Mouse (Mus musculus) kidney, postnatal 0 days (tissue): ENCODE results near the gene Sart1. TPM values are rescaled to one million over a fixed set of nuclear protein-coding genes. Genes with fewer than 3 reads are reported as not detected.

Source experiments
- ATAC-seq: fragments of 200-750 bp; cut with Nextera tagmentation; replicated peaks from 2 replicates; pipeline ENCODE4 v1.8.0; 2017; ENCODE audit warnings: low read depth, moderate number of reproducible peaks, moderate TSS enrichment, moderate library complexity; ENCODE audit not compliant: low FRiP score
- DNase-seq: peaks from one replicate; pipeline ENCODE4 v3.0.0-alpha.2; 2016; ENCODE audit warnings: low spot score
- H3K27ac ChIP-seq: fragments of 300-500 bp; sonication (generic); 2 replicates; pipeline ENCODE4 v1.5.1; 2014; ENCODE audit warnings: mild to moderate bottlenecking
- H3K27me3 ChIP-seq: fragments of 300-500 bp; sonication (generic); 2 replicates; pipeline ENCODE4 v1.6.1; 2014; ENCODE audit warnings: low read length, mixed read lengths; ENCODE audit not compliant: insufficient read depth
- H3K36me3 ChIP-seq: fragments of 300-500 bp; sonication (generic); 2 replicates; pipeline ENCODE4 v1.6.1; 2014; ENCODE audit warnings: low read length, mixed read lengths; ENCODE audit not compliant: insufficient read depth
- H3K4me1 ChIP-seq: fragments of 300-500 bp; sonication (generic); replicated peaks from 2 replicates; pipeline ENCODE4 v1.6.1; 2014; ENCODE audit warnings: antibody characterized with exemption, low read length, mixed read lengths; ENCODE audit not compliant: insufficient read depth
- H3K4me2 ChIP-seq: fragments of 300-500 bp; sonication (generic); 2 replicates; pipeline ENCODE4 v1.6.1; 2014; ENCODE audit warnings: mild to moderate bottlenecking, low read length, moderate library complexity, mixed read lengths
- H3K4me3 ChIP-seq: fragments of 300-500 bp; sonication (generic); replicated peaks from 2 replicates; pipeline ENCODE4 v1.5.1; 2014; ENCODE audit warnings: low read depth, low read length
- H3K9ac ChIP-seq: fragments of 300-500 bp; sonication (generic); 2 replicates; pipeline ENCODE4 v1.6.1; 2014; ENCODE audit warnings: low read depth, low read length
- H3K9me3 ChIP-seq: fragments of 300-500 bp; sonication (generic); replicated peaks from 2 replicates; pipeline ENCODE4 v1.6.1; 2016; ENCODE audit warnings: low read length, inconsistent platforms, mixed read lengths
- CTCF ChIP-seq: IDR thresholded peaks from 2 replicates; pipeline ENCODE4 v1.5.1; 2016; ENCODE audit warnings: antibody characterized with exemption, low read depth, mild to moderate bottlenecking, moderate library complexity
- WGBS: fragments of 180-500 bp; shearing (Covaris S2); extraction: QIAGEN DNeasy Blood & Tissue Kit; methylation state at CpG from one replicate; pipeline ENCODE4 v1.1.7; 2014; 5-methylcytosine and 5-hydroxymethylcytosine counted together
- polyA plus RNA-seq: library from polyadenylated mRNA; unstranded; fragments of >200 nt; fragmentation: Nextera tagmentation; extraction: Ambion mirVana; gene quantifications from 2 replicates; pipeline ENCODE4 v1.2.1, GENCODE M21; 2015

Gene Sart1
- polyA plus RNA-seq = 56.1 and 57.8 TPM in 2 replicates

DNA sequence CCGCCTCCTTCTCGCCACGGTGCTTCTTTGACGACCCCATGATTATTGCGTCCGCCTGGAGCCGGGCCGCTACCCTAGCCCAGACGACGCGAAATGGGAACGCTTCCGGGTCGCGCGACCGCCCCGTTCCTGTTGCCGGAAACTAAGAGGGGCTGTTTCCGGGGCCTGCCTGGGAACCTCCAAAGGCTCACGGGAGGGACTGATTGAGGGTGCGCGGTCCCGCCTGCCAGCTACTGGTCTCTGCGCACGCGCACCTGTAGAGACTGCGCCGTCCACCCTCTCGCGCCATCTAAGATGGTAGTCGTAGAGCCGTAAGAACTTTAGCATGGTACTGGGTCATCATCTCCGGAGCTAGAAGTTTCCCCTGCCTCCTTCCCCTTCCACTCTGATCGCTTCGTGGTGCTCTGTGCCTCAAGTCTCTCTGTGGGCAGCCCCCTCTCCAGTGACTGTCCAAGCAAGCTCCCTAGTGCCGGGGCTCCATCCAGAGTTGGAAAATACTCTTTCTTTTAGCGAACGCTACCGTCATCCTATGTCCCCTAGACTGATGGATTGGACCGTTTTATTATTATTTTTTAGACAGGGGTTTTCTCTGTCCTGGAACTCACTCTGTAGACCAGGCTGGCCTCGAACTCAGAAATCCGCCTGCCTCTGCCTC is at the start of gene Sart1:
Gene Sart1, minus strand, starts transcription at position 116 of the 655 bp plus-strand sequence.
- H3K9me3 ChIP-seq = no peaks in the 10 kb centered on the region
- peak; percentile 94 for ATAC-seq
- H3K4me3 ChIP-seq = peak within 1 kb of the TSS; percentile 94
- H3K9ac ChIP-seq = peak within 1 kb of the TSS; percentile 98
- peak; percentile 99 for DNase-seq
- H3K4me1 ChIP-seq = peaks cover 7% of the 10 kb centered on the region; the same call in 1 of the 2 replicates
- peak within 1 kb of the TSS; percentile 90 for H3K27ac ChIP-seq
- TF ChIP-seq CTCF = no peak
- H3K27me3 ChIP-seq = no peaks in the 10 kb centered on the region
- H3K4me2 ChIP-seq = peak within 1 kb of the TSS; percentile 62
- peaks cover 20% of the 10 kb centered on the region for H3K36me3 ChIP-seq
- WGBS = 2% methylated on average over 43 of the region's 43 CpGs

DNA sequence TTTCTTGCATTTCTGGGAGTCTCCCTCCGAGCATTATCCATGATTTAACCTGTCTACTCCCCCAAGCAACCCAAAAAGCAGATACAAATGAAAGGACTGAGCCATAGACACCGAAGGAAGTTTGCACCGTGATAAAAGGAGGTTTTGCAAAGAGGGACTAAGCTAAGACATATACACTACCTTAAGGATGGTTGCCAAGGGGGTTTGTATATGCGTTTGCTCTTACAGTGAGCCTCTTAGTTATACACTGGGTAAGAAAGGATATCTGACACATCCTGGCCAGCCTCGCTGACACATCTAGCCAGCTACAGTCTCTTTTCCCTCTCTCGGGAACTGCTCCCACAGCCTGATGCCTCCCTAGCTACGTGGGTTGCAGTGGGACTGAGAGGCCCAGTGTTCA is 45.4 kb upstream of the Sart1 start:
- DNase-seq (no peak), ATAC-seq (no peak)
- H3K9ac ChIP-seq = peak overlapping the region; percentile 47; the same call in 1 of the 2 replicates
- WGBS = 53% methylated on average over 7 of the region's 7 CpGs
- H3K27me3 ChIP-seq = no peaks in the 10 kb centered on the region
- H3K36me3 ChIP-seq = 0 out of 2 replicates have a peak, but pooled peaks cover 3% of the 10 kb centered on the region
- no peak overlapping the region for H3K4me3 ChIP-seq
- peak overlapping the region; percentile 66 for H3K27ac ChIP-seq
- no peak for TF ChIP-seq CTCF
- peaks cover 8% of the 10 kb centered on the region for H3K4me1 ChIP-seq
- peak overlapping the region; percentile 82 for H3K4me2 ChIP-seq
- H3K9me3 ChIP-seq = no peaks in the 10 kb centered on the region

DNA sequence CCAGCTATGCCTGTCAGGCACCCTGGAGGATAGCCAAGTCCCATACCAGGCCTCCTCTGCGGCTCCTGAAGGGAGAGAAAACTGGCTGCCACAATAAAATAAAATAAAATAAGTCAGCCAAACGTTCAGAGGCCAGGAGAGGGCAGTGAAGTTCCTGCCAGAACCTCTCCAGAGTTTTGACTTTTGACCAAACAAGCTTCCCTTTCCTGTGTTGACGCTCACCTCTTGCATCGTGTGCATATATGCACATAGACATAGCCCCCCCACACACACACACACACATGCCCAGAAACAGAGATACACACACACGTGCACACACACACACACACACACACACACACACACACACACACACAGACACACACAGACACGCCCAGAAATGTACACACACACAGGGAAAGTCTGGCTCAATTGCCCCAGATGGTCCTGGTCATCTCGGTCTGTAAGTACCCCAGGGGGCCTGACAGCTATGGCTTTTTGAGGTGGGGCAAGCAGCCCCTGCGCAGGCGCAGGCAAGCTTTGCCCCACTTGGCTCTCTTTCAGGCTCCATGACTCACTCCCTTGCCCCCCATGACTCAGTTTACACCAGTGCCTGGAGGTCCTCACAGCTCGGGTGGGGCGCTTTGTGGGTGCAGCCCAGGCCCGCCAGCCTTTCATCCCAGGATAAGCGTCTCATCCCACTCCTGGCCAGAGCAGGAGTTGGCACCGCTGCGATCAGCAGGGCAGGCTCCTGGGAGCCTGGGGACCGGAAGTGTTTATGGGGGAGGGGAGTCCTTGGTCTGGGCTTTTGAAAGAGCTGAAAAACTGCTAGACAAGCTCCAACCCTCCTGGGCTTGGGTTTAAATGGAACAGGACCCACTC is 44.7 kb upstream of the Sart1 start:
- TF ChIP-seq CTCF = peak; percentile 69
- peak overlapping the region; percentile 82 for H3K4me2 ChIP-seq
- WGBS = 5% methylated on average over 16 of the region's 16 CpGs
- H3K9ac ChIP-seq = peak overlapping the region; percentile 47; the same call in 1 of the 2 replicates
- DNase-seq (peak; percentile 89), ATAC-seq (peak; percentile 37; the same call in 1 of the 2 replicates)
- H3K4me3 ChIP-seq = peak overlapping the region; percentile 30
- H3K27ac ChIP-seq = peak overlapping the region; percentile 66
- peaks cover 8% of the 10 kb centered on the region for H3K4me1 ChIP-seq
- H3K27me3 ChIP-seq = no peaks in the 10 kb centered on the region
- H3K9me3 ChIP-seq = no peaks in the 10 kb centered on the region
- H3K36me3 ChIP-seq = 0 out of 2 replicates have a peak, but pooled peaks cover 3% of the 10 kb centered on the region

DNA sequence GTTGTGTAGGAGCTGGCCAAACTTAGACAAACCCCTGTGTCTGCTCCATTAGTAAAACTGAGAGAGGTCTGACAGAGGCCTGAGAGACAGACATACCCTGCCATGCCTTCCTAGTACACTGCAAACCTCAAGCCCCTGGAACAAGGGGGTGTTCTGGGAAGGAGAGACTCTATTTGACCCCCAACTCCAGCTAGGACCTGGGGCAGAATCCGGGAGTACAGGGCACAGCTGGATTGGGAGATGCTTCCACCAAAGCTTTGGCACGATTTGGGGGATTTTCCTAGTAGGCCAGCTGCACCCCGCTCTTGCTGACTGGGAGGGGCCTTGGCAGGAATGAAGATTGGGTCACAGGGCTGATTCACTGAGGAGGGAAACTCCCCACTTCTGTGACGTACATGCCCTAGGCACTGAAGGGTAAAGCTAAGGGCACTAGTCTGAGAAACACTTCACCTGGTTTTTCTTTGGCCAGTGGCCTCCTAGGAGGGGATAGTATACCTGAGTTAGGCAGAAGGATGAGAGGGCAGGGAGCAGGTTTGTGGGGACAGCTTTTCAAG is 43.5 kb upstream of the Sart1 start:
- DNase-seq (no peak), ATAC-seq (no peak)

DNA sequence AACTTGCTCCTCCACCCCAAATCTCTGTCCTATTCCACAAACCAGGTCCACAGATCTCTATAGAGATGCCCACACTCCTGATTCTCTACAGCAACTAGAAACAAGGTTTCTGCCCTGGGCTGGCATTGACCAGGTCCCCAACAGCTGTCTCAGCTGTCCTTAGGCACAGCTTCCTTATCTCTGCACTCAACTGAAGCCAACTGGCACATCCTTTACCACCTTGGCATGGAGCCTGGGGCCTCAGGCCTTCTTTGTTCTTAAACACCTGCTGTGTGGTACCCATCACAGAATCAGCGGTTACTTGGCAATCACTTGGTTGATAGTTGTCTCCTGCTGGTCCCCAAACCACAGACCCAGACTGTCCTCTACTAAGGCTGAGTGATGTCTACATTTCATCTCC is 41.9 kb upstream of the Sart1 start:
- 0 out of 2 replicates have a peak, but pooled peaks cover 6% of the 10 kb centered on the region for H3K36me3 ChIP-seq
- 91% methylated on average over 1 of the region's 1 CpGs for WGBS
- H3K4me3 ChIP-seq = no peak overlapping the region

More for the DNA sequence above, 43.5 kb upstream of the Sart1 start:
- Histone ChIP-seq H3K4me1 (peaks cover 10% of the 10 kb centered on the region), H3K4me3 (no peak overlapping the region), H3K9ac (no peak overlapping the region), H3K27ac (no peak overlapping the region), H3K36me3 (0 out of 2 replicates have a peak, but pooled peaks cover 3% of the 10 kb centered on the region), H3K4me2 (no peak overlapping the region), H3K27me3 (no peaks in the 10 kb centered on the region), H3K9me3 (no peaks in the 10 kb centered on the region)
- 75% methylated on average over 4 of the region's 4 CpGs for WGBS
- no peak for TF ChIP-seq CTCF

DNA sequence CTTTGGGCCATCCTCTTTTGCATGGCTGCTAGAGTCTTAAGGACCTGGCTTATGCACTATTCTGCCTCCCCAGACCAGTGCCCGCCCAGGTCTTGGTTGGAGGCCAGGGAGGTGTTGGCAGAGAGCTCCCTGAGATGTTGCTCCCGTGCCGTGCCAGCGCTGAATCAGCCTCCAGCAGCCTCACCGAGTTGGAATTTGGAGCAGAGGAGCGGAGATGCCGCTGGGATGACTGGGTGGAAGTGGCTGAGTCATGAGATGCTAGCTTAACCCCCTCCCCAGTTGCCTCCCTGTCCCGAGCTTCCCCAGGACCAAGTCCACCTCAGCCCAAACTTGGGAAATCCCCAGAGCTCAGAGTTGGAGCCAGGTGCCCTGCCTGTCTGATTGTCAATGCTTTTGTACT is 41.3 kb upstream of the Sart1 start:
- DNase-seq (no peak), ATAC-seq (no peak)
- Histone ChIP-seq H3K4me1 (peaks cover 24% of the 10 kb centered on the region), H3K36me3 (0 out of 2 replicates have a peak, but pooled peaks cover 6% of the 10 kb centered on the region), H3K27me3 (no peaks in the 10 kb centered on the region), H3K9me3 (no peaks in the 10 kb centered on the region), H3K27ac (no peak overlapping the region), H3K9ac (no peak overlapping the region), H3K4me2 (no peak overlapping the region), H3K4me3 (no peak overlapping the region)
- 68% methylated on average over 8 of the region's 8 CpGs for WGBS
- no peak for TF ChIP-seq CTCF

More for the DNA sequence above, 41.9 kb upstream of the Sart1 start:
- Histone ChIP-seq H3K4me2 (no peak overlapping the region), H3K4me1 (peaks cover 24% of the 10 kb centered on the region), H3K9ac (no peak overlapping the region), H3K27ac (no peak overlapping the region), H3K27me3 (no peaks in the 10 kb centered on the region), H3K9me3 (no peaks in the 10 kb centered on the region)
- TF ChIP-seq CTCF = no peak
- ATAC-seq = no peak
- DNase-seq = no peak
